In genomic region chr1:78191331-78191730, GRCm38 (mm10) we compare ENCODE assay signal across 17 mouse cellular contexts. TPM values are rescaled to one million over a fixed set of nuclear protein-coding genes. Genes with fewer than 3 reads are reported as not detected.
DNase-seq lines count a peak whose midpoint lies in the region; ATAC-seq lines count a peak whose summit lies in the region.
"Had no signal": no experiment of that assay in that cellular context is flagged by ENCODE, and none has a peak within 500 bp of the region (broad histone marks: within the 10 kb centered on the region; RNA-seq: fewer than 3 reads in every experiment).

No protein-coding gene starts in this region.

- ATAC-seq in embryonic facial prominence, embryonic 12.5 days (ENCODE audit: insufficient number of reproducible peaks, insufficient read depth, low FRiP score, low TSS enrichment): no peak
- ATAC-seq in hindbrain, embryonic 11.5 days (ENCODE audit: low FRiP score): no peak
- ATAC-seq in midbrain, embryonic 11.5 days (ENCODE audit: low FRiP score): no peak
- ATAC-seq in neural tube, embryonic 12.5 days (ENCODE audit: low FRiP score, low read depth): no peak

- no peaks in the 10 kb centered on the region for H3K9me3 ChIP-seq in embryonic facial prominence, embryonic 12.5 days
- H3K9me3 ChIP-seq in hindbrain, embryonic 11.5 days (ENCODE audit: control insufficient read depth, low read length): no peaks in the 10 kb centered on the region
- no peaks in the 10 kb centered on the region for H3K9me3 ChIP-seq in midbrain, embryonic 11.5 days (ENCODE audit: control insufficient read depth, low read length)
- no peaks in the 10 kb centered on the region for H3K9me3 ChIP-seq in neural tube, embryonic 12.5 days

- DNase-seq in hindbrain, embryonic 11.5 days (ENCODE audit: low spot score): no peak
- DNase-seq in midbrain, embryonic 11.5 days (ENCODE audit: low spot score, missing footprints): peak; percentile 93
- no peak for DNase-seq in right cerebral cortex, postnatal 14 days
- no peak for DNase-seq in left cerebral cortex, postnatal 36 days (ENCODE audit: low spot score in 2 of 2)
- DNase-seq in thymus, postnatal 36 days: no peak
- DNase-seq: cerebellum, adult 11 months; gastrocnemius, postnatal 25 days; lung, embryonic 14.5 days; thymus, postnatal 4 days had no signal

- H3K4me2 ChIP-seq in embryonic facial prominence, embryonic 12.5 days (replicated peaks): peak overlapping the region; percentile 58
- peak overlapping the region; percentile 62 for H3K4me2 ChIP-seq in hindbrain, embryonic 11.5 days (replicated peaks; ENCODE audit: low read depth, low read length)
- peak overlapping the region; percentile 72 for H3K4me2 ChIP-seq in midbrain, embryonic 11.5 days
- H3K4me2 ChIP-seq in neural tube, embryonic 12.5 days (replicated peaks): peak overlapping the region; percentile 81
- H3K4me2 ChIP-seq: lung, embryonic 14.5 days had no signal

- H3K27ac ChIP-seq in embryonic facial prominence, embryonic 12.5 days: peak overlapping the region; percentile 88
- peak overlapping the region; percentile 93 for H3K27ac ChIP-seq in hindbrain, embryonic 11.5 days (ENCODE audit: low read depth, low read length)
- peak overlapping the region; percentile 91 for H3K27ac ChIP-seq in midbrain, embryonic 11.5 days (ENCODE audit: low read depth, low read length)
- H3K27ac ChIP-seq in neural tube, embryonic 12.5 days: peak overlapping the region; percentile 86
- H3K27ac ChIP-seq: layer of hippocampus, adult 2 months; macrophage had no signal

- H3K27me3 ChIP-seq in embryonic facial prominence, embryonic 12.5 days: peaks cover 44% of the 10 kb centered on the region
- peaks cover 34% of the 10 kb centered on the region for H3K27me3 ChIP-seq in hindbrain, embryonic 11.5 days (ENCODE audit: control insufficient read depth, insufficient read depth, low read length)
- peaks cover 63% of the 10 kb centered on the region for H3K27me3 ChIP-seq in midbrain, embryonic 11.5 days (ENCODE audit: control insufficient read depth, insufficient read depth, low read length)
- peaks cover 48% of the 10 kb centered on the region for H3K27me3 ChIP-seq in neural tube, embryonic 12.5 days (replicated peaks)

- WGBS in embryonic facial prominence, embryonic 12.5 days: 64% methylated on average over 1 of the region's 1 CpGs
- WGBS in hindbrain, embryonic 11.5 days: 30% methylated on average over 1 of the region's 1 CpGs
- WGBS in midbrain, embryonic 11.5 days: 61% methylated on average over 1 of the region's 1 CpGs
- 52% methylated on average over 1 of the region's 1 CpGs for WGBS in neural tube, embryonic 12.5 days

- H3K9ac ChIP-seq in embryonic facial prominence, embryonic 12.5 days: peak overlapping the region; percentile 67
- H3K9ac ChIP-seq in hindbrain, embryonic 11.5 days (ENCODE audit: low read depth, low read length): peak overlapping the region; percentile 70
- H3K9ac ChIP-seq in midbrain, embryonic 11.5 days (ENCODE audit: low read length): peak overlapping the region; percentile 85
- H3K9ac ChIP-seq in neural tube, embryonic 12.5 days: peak overlapping the region; percentile 73
- H3K9ac ChIP-seq: lung, embryonic 14.5 days had no signal

- no peaks in the 10 kb centered on the region for H3K36me3 ChIP-seq in embryonic facial prominence, embryonic 12.5 days
- no peaks in the 10 kb centered on the region for H3K36me3 ChIP-seq in hindbrain, embryonic 11.5 days (ENCODE audit: control insufficient read depth, insufficient read depth, low read length)
- H3K36me3 ChIP-seq in midbrain, embryonic 11.5 days (ENCODE audit: control insufficient read depth, insufficient read depth, low read length): no peaks in the 10 kb centered on the region; the same call in 1 of the 2 replicates
- no peaks in the 10 kb centered on the region for H3K36me3 ChIP-seq in neural tube, embryonic 12.5 days

- 0 out of 2 replicates have a peak, but pooled peaks cover 4% of the 10 kb centered on the region for H3K4me1 ChIP-seq in embryonic facial prominence, embryonic 12.5 days
- 0 out of 2 replicates have a peak, but pooled peaks cover 3% of the 10 kb centered on the region for H3K4me1 ChIP-seq in hindbrain, embryonic 11.5 days (replicated peaks; ENCODE audit: control insufficient read depth, insufficient read depth, low read length)
- peaks cover 19% of the 10 kb centered on the region for H3K4me1 ChIP-seq in midbrain, embryonic 11.5 days (ENCODE audit: control insufficient read depth, insufficient read depth, low read length)
- H3K4me1 ChIP-seq in neural tube, embryonic 12.5 days: peaks cover 28% of the 10 kb centered on the region

- intact Hi-C loops in left cerebral cortex, postnatal 36 days (cut with DNase I): no loop called here

- H3K4me3 ChIP-seq in embryonic facial prominence, embryonic 12.5 days: peak overlapping the region; percentile 53
- peak overlapping the region; percentile 61 for H3K4me3 ChIP-seq in hindbrain, embryonic 11.5 days (ENCODE audit: low read depth, low read length)
- H3K4me3 ChIP-seq in midbrain, embryonic 11.5 days (ENCODE audit: low read depth, low read length): peak overlapping the region; percentile 71
- peak overlapping the region; percentile 59 for H3K4me3 ChIP-seq in neural tube, embryonic 12.5 days
- H3K4me3 ChIP-seq: layer of hippocampus, adult 2 months had no signal

RNA-seq across cellular contexts. Expression of gene Pax3, which starts 5.6 kb away (rescaled TPM):
- 28.4 and 37.5 TPM in 2 replicates for polyA plus RNA-seq in embryonic facial prominence, embryonic 12.5 days (2016; fragmentation: Nextera tagmentation; extraction: Ambion mirVana)
- polyA plus RNA-seq in hindbrain, embryonic 11.5 days (2014; fragmentation: Nextera tagmentation; extraction: Ambion mirVana): 48.3 and 49.2 TPM in 2 replicates
- polyA plus RNA-seq in midbrain, embryonic 11.5 days (2014; fragmentation: Nextera tagmentation; extraction: Ambion mirVana): 38.1 and 41.5 TPM in 2 replicates
- 44.6 and 45.4 TPM in 2 replicates for polyA plus RNA-seq in neural tube, embryonic 12.5 days (2016; fragmentation: Nextera tagmentation; extraction: Ambion mirVana)
- not detected for total RNA-seq in left cerebral cortex, postnatal 36 days (2021)
- total RNA-seq: adrenal gland, adult 18-20 months; common myeloid progenitor, adult 5-6 weeks; layer of hippocampus, adult 2 months; left cerebral cortex, adult 8-10 months had no signal
- polyA plus RNA-seq: frontal cortex, adult 2 months; lung, embryonic 14.5 days; macrophage had no signal
